Mouse (Mus musculus) midbrain, embryonic 11.5 days (tissue): Measurements from ENCODE around the gene Galnt14. TPM values are rescaled to one million over a fixed set of nuclear protein-coding genes. Genes with fewer than 3 reads are reported as not detected.

Experiments used
- ATAC-seq: fragments of 200-750 bp; cut with Nextera tagmentation; 2 replicates; pipeline ENCODE4 v1.8.0; 2017; ENCODE audit warnings: moderate TSS enrichment, moderate library complexity; ENCODE audit not compliant: low FRiP score
- DNase-seq: peaks from one replicate; pipeline ENCODE4 v3.0.0; 2015; ENCODE audit warnings: low spot score; ENCODE audit errors: missing footprints
- H3K27ac ChIP-seq: fragments of 300-500 bp; sonication (generic); 2 replicates; pipeline ENCODE4 v1.5.1; 2014; ENCODE audit warnings: low read depth, low read length
- H3K27me3 ChIP-seq: fragments of 300-500 bp; sonication (generic); 2 replicates; pipeline ENCODE4 v1.6.1; 2014; ENCODE audit warnings: mild to moderate bottlenecking, low read length, moderate library complexity, mixed read lengths; ENCODE audit not compliant: control insufficient read depth, insufficient read depth
- H3K36me3 ChIP-seq: fragments of 300-500 bp; sonication (generic); 2 replicates; pipeline ENCODE4 v1.6.1; 2014; ENCODE audit warnings: mild to moderate bottlenecking, low read length, moderate library complexity, mixed read lengths; ENCODE audit not compliant: control insufficient read depth, insufficient read depth
- H3K4me1 ChIP-seq: fragments of 300-500 bp; sonication (generic); 2 replicates; pipeline ENCODE4 v1.6.1; 2014; ENCODE audit warnings: low read length; ENCODE audit not compliant: control insufficient read depth, insufficient read depth
- H3K4me2 ChIP-seq: fragments of 300-500 bp; sonication (generic); 2 replicates; pipeline ENCODE4 v1.6.1; 2014; ENCODE audit warnings: mild to moderate bottlenecking, moderate library complexity
- H3K4me3 ChIP-seq: fragments of 300-500 bp; sonication (generic); 2 replicates; pipeline ENCODE4 v1.5.1; 2014; ENCODE audit warnings: low read depth, low read length
- H3K9ac ChIP-seq: fragments of 300-500 bp; sonication (generic); 2 replicates; pipeline ENCODE4 v1.6.1; 2014; ENCODE audit warnings: low read length
- H3K9me3 ChIP-seq: fragments of 300-500 bp; sonication (generic); 2 replicates; pipeline ENCODE4 v1.6.1; 2016; ENCODE audit warnings: low read length; ENCODE audit not compliant: control insufficient read depth
- WGBS: fragments of 180-500 bp; shearing (Covaris S2); extraction: QIAGEN DNeasy Blood & Tissue Kit; methylation state at CpG from one replicate; pipeline ENCODE4 v1.1.7; 2014; 5-methylcytosine and 5-hydroxymethylcytosine counted together
- polyA plus RNA-seq: library from polyadenylated mRNA; unstranded; fragments of >200 nt; fragmentation: Nextera tagmentation; extraction: Ambion mirVana; gene quantifications from 2 replicates; pipeline ENCODE4 v1.2.1, GENCODE M21; 2014

Gene Galnt14
- polyA plus RNA-seq, 1 experiment from 2014 or later = 4.7 TPM

DNA sequence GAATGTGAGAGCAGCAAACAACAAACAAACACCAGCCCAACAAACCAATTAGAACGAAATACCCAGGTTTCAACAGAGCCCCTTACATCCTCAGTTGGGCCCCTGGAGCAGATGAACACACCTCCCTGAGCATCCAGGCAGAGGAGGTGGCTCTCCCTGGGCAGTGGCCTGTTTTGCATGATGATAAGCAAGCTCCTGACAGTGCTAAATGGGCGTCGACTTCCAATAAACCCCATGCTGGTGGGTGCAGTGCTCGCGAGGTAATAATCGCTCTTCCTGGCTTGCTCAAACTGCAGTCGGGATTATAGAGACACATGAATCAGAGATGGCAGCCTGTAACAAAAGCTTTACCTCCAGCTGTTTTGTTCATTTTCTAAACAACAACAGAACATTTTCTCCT is 235.9 kb downstream of the Galnt14 start:
- WGBS = 51% methylated on average over 7 of the region's 7 CpGs
- Histone ChIP-seq H3K36me3 (no peaks in the 10 kb centered on the region), H3K9ac (no peak overlapping the region), H3K27ac (no peak overlapping the region), H3K4me1 (peaks cover 3% of the 10 kb centered on the region; the same call in 1 of the 2 replicates), H3K9me3 (no peaks in the 10 kb centered on the region), H3K4me3 (no peak overlapping the region), H3K4me2 (no peak overlapping the region), H3K27me3 (no peaks in the 10 kb centered on the region)
- DNase-seq = no peak
- no peak for ATAC-seq

DNA sequence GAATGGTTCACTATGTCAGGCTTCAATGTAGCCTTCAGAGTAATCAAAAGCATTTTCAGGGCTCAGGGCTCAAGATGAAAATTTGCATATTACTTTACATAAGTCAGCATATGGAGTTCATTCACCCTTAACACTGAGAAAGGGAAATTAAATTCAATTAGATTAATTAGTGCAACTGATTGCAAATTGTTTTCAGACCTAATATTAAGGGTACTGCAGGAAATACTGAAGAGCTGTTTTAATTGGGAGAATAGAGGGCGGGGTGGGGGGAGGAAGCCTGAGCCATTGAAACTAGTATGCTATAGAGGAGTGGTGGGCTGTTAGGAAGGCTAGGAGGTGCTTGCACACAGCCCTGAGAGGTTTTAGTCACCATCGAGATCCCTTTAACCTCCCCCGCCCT is 237.2 kb downstream of the Galnt14 start:
- Histone ChIP-seq H3K36me3 (no peaks in the 10 kb centered on the region), H3K4me3 (no peak overlapping the region), H3K4me2 (no peak overlapping the region), H3K9me3 (no peaks in the 10 kb centered on the region), H3K4me1 (peaks cover 3% of the 10 kb centered on the region; the same call in 1 of the 2 replicates), H3K27ac (no peak overlapping the region), H3K9ac (no peak overlapping the region), H3K27me3 (no peaks in the 10 kb centered on the region)
- 90% methylated on average over 3 of the region's 3 CpGs for WGBS
- no peak for ATAC-seq
- DNase-seq = no peak

DNA sequence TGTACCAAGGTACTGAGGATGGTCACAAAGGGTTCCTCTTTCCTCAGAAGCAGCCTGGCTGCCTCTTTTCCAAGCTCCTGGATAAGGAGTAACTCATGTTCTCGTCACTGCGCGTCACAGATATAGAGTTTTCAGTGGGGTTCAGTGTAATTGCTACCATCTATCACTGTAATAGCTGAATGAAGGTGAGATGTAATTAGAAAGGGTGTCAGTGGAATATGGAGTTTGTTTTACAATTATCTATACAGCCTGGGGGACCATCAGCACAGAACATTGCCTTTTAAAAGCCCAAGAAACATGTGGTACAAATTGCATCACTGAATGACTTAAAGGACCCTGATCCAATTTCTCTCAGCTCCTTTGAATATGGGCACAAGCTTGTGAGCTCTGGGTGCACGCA is 249.4 kb downstream of the Galnt14 start:
- Histone ChIP-seq H3K36me3 (no peaks in the 10 kb centered on the region), H3K27me3 (no peaks in the 10 kb centered on the region), H3K9me3 (no peaks in the 10 kb centered on the region), H3K4me1 (no peaks in the 10 kb centered on the region), H3K4me3 (no peak overlapping the region), H3K27ac (no peak overlapping the region), H3K4me2 (no peak overlapping the region), H3K9ac (no peak overlapping the region)
- DNase-seq = no peak
- 94% methylated on average over 4 of the region's 4 CpGs for WGBS
- no peak for ATAC-seq

DNA sequence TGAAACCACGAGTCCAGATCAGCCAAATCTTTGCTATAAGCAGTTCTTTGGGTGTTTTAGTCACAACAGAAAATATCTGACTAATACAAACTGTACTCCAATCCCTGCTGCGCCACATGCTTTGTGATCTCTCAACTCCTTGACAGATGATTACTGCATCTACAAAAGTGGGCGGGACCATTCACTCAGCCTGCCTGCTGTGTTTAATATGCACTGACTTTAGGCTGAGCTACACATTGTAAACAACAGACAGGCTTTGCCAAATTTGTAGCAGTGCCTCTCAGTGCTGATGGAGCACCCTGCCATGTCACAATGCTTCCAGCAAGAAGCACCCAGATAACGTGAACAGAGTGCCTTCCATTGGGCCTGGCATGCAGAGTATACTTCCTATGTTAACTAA is 251.5 kb downstream of the Galnt14 start:
- H3K4me3 ChIP-seq = no peak overlapping the region
- WGBS = 80% methylated on average over 4 of the region's 4 CpGs
- ATAC-seq (no peak), DNase-seq (no peak)
- H3K27me3 ChIP-seq = no peaks in the 10 kb centered on the region
- no peak overlapping the region for H3K9ac ChIP-seq
- H3K36me3 ChIP-seq = no peaks in the 10 kb centered on the region
- H3K4me2 ChIP-seq = no peak overlapping the region
- no peak overlapping the region for H3K27ac ChIP-seq
- no peaks in the 10 kb centered on the region for H3K9me3 ChIP-seq
- no peaks in the 10 kb centered on the region for H3K4me1 ChIP-seq

DNA sequence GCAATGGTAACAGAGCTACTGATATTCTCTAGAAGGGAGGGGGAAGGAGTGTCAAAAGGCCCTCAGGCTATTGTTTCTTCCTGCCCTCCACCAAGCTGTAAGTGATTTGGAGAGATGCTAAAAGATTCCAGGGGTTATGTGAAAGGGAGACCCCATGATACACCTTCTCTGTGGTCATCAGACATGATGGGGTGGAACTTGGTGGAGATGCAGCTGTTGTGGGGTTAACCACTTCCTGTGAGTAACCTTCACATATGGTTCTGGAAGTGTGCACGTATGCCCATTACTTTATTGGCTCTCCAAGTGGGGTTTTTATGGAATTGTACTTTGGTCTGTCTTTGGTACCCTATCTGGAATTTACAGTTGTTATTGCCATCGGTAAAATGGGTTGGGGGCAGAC is 253.7 kb downstream of the Galnt14 start:
- H3K27ac ChIP-seq = no peak overlapping the region
- no peaks in the 10 kb centered on the region for H3K36me3 ChIP-seq
- H3K27me3 ChIP-seq = no peaks in the 10 kb centered on the region
- DNase-seq = no peak
- no peak for ATAC-seq
- no peaks in the 10 kb centered on the region for H3K9me3 ChIP-seq
- H3K4me3 ChIP-seq = no peak overlapping the region
- H3K9ac ChIP-seq = no peak overlapping the region
- no peak overlapping the region for H3K4me2 ChIP-seq
- WGBS = 87% methylated on average over 2 of the region's 2 CpGs
- H3K4me1 ChIP-seq = no peaks in the 10 kb centered on the region

DNA sequence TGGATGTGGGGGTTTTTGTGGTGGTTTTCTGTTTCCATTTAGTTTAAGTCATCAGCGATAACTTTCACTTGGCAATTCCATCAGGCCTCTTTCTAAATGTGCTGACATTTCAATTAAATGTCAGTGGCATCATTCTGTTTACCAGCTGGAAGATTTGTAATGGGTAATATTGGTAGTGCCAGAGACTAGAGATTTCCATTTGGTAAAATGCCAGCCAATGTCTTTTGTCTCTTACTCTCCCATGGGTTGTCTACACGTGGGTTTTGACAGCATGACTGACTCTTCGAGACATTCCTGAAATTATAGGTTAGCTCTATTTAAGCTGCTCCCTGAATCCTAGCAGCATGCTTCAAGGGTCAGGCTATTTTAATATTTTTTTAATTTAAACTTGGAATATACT is 256.6 kb downstream of the Galnt14 start:
- 88% methylated on average over 3 of the region's 3 CpGs for WGBS
- Histone ChIP-seq H3K4me2 (no peak overlapping the region), H3K4me1 (no peaks in the 10 kb centered on the region), H3K27me3 (no peaks in the 10 kb centered on the region), H3K9ac (no peak overlapping the region), H3K9me3 (no peaks in the 10 kb centered on the region), H3K36me3 (no peaks in the 10 kb centered on the region), H3K4me3 (no peak overlapping the region), H3K27ac (no peak overlapping the region)
- DNase-seq (no peak), ATAC-seq (no peak)

DNA sequence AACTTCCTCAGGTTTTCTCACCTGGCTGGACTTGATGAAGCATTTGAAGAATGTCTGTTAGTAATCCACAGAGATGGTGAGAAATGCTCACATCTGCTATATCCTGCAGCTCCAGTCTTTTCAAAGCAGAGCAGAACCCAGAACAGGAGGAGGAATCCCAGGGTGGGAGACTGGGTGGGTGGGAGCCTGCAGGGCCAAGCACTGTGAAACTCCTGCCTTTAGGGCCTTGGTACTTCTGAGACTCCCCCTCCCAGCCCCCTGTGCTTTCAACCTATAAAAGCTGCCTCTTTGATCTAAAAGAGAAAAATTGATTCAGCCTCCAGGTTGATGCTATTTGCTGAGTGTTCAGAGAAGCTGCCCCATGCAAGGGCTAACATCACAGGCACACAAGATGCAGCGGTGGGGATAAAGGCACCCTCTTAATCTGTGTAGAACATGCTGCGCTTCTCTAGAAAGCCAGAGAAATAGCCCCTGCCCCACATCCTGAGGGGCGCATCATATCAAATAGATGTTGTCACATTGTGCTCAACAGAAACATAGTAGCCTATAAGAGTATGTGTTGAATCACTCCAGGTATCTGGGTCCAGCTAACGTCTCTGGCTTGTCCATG is 258.0 kb downstream of the Galnt14 start:
- no peak for ATAC-seq
- DNase-seq = no peak
- WGBS = 86% methylated on average over 4 of the region's 4 CpGs
- H3K27ac ChIP-seq = no peak overlapping the region
- H3K36me3 ChIP-seq = no peaks in the 10 kb centered on the region
- no peak overlapping the region for H3K9ac ChIP-seq
- no peaks in the 10 kb centered on the region for H3K27me3 ChIP-seq
- H3K4me1 ChIP-seq = no peaks in the 10 kb centered on the region
- no peak overlapping the region for H3K4me3 ChIP-seq
- H3K4me2 ChIP-seq = no peak overlapping the region
- H3K9me3 ChIP-seq = no peaks in the 10 kb centered on the region

DNA sequence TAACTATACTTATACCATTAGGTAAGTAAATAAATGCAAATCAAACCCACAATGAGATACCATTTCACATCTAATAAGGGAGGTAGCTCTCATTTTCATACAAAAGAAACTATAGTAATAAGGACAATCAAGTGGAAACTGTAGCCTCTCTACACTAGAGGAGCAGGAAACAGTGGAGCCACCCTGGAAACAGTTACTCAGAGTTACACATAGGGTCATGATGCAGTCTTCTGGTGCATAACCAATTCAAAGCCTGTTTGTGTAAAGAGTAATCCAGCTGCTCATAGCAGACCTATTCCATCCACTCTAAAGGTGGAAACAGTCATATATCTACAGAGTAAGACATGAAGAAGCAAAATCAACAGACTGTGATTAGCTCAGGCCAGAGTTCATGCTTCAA is 261.1 kb downstream of the Galnt14 start:
- Histone ChIP-seq H3K4me3 (no peak overlapping the region), H3K36me3 (no peaks in the 10 kb centered on the region), H3K27me3 (no peaks in the 10 kb centered on the region), H3K9me3 (no peaks in the 10 kb centered on the region), H3K4me2 (no peak overlapping the region), H3K4me1 (no peaks in the 10 kb centered on the region), H3K9ac (no peak overlapping the region), H3K27ac (no peak overlapping the region)
- DNase-seq (no peak), ATAC-seq (no peak)
